Mouse (Mus musculus) hindbrain, embryonic 11.5 days (tissue): ENCODE results near the gene Gtf2a2. TPM values are rescaled to one million over a fixed set of nuclear protein-coding genes. Genes with fewer than 3 reads are reported as not detected.

ENCODE experiments used
- ATAC-seq: fragments of 200-750 bp; cut with Nextera tagmentation; 2 replicates; pipeline ENCODE4 v1.8.0; 2017; ENCODE audit warnings: mild to moderate bottlenecking, moderate TSS enrichment, moderate library complexity; ENCODE audit not compliant: low FRiP score
- DNase-seq: peaks from one replicate; pipeline ENCODE4 v3.0.0-alpha.2; 2015; ENCODE audit warnings: low spot score
- H3K27ac ChIP-seq: fragments of 300-500 bp; sonication (generic); 2 replicates; pipeline ENCODE4 v1.5.1; 2014; ENCODE audit warnings: mild to moderate bottlenecking, low read depth, low read length
- H3K27me3 ChIP-seq: fragments of 300-500 bp; sonication (generic); 2 replicates; pipeline ENCODE4 v1.6.1; 2014; ENCODE audit warnings: mild to moderate bottlenecking, low read length, moderate library complexity, mixed read lengths; ENCODE audit not compliant: control insufficient read depth, insufficient read depth
- H3K36me3 ChIP-seq: fragments of 300-500 bp; sonication (generic); 2 replicates; pipeline ENCODE4 v1.6.1; 2014; ENCODE audit warnings: mild to moderate bottlenecking, low read length, moderate library complexity, mixed read lengths; ENCODE audit not compliant: control insufficient read depth, insufficient read depth
- H3K4me1 ChIP-seq: fragments of 300-500 bp; sonication (generic); replicated peaks from 2 replicates; pipeline ENCODE4 v1.6.1; 2014; ENCODE audit warnings: low read length, mixed read lengths; ENCODE audit not compliant: control insufficient read depth, insufficient read depth
- H3K4me2 ChIP-seq: fragments of 300-500 bp; sonication (generic); replicated peaks from 2 replicates; pipeline ENCODE4 v1.6.1; 2014; ENCODE audit warnings: mild to moderate bottlenecking, low read depth, low read length
- H3K4me3 ChIP-seq: fragments of 300-500 bp; sonication (generic); 2 replicates; pipeline ENCODE4 v1.5.1; 2014; ENCODE audit warnings: low read depth, low read length
- H3K9ac ChIP-seq: fragments of 300-500 bp; sonication (generic); 2 replicates; pipeline ENCODE4 v1.6.1; 2014; ENCODE audit warnings: low read depth, low read length
- H3K9me3 ChIP-seq: fragments of 300-500 bp; sonication (generic); 2 replicates; pipeline ENCODE4 v1.6.1; 2016; ENCODE audit warnings: low read length; ENCODE audit not compliant: control insufficient read depth
- WGBS: fragments of 180-500 bp; shearing (Covaris S2); extraction: QIAGEN DNeasy Blood & Tissue Kit; methylation state at CpG from one replicate; pipeline ENCODE4 v1.1.7; 2014; 5-methylcytosine and 5-hydroxymethylcytosine counted together
- polyA plus RNA-seq: library from polyadenylated mRNA; unstranded; fragments of >200 nt; fragmentation: Nextera tagmentation; extraction: Ambion mirVana; gene quantifications from 2 replicates; pipeline ENCODE4 v1.2.1, GENCODE M21; 2014

The Gtf2a2 gene
- polyA plus RNA-seq, 1 experiment from 2014 or later: 199 TPM

DNA sequence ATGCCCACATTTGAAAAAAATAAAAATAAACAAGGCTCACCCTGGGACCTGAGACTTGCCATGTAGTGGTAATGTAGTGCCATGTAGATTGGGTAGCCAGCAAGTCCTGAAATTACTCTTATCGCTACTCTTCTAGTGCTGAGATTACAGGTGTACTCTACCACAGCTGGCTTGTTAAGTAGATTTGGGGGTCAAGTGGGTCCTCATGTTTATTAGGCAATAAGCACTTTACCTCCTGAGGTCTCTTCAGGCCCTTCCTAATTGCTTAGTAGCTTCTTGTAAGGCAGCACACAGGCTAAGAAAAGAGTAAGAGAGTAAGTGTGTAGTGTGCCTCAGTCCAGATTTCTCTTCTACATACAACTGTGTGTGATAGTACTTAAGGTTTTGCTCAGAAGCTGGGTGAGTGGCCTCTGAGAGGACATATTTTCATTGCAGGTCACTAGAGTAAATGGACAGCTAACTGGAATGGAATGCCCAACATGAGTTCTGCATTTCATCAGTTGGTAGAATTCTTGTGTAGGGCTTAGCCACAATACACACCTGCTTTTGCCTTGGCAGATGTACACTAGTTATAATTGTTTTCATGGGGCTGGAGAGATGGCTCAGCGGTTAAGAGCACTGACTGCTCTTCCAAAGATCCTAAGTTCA lies 13.1 kb downstream of the Gtf2a2 start:
- no peak overlapping the region for H3K9ac ChIP-seq
- H3K4me2 ChIP-seq: no peak overlapping the region
- DNase-seq: no peak
- H3K4me1 ChIP-seq: no peaks in the 10 kb centered on the region
- no peaks in the 10 kb centered on the region for H3K27me3 ChIP-seq
- no peaks in the 10 kb centered on the region for H3K36me3 ChIP-seq
- H3K9me3 ChIP-seq: no peaks in the 10 kb centered on the region
- WGBS: 95% methylated on average over 2 of the region's 2 CpGs
- no peak overlapping the region for H3K4me3 ChIP-seq
- ATAC-seq: no peak
- H3K27ac ChIP-seq: no peak overlapping the region

DNA sequence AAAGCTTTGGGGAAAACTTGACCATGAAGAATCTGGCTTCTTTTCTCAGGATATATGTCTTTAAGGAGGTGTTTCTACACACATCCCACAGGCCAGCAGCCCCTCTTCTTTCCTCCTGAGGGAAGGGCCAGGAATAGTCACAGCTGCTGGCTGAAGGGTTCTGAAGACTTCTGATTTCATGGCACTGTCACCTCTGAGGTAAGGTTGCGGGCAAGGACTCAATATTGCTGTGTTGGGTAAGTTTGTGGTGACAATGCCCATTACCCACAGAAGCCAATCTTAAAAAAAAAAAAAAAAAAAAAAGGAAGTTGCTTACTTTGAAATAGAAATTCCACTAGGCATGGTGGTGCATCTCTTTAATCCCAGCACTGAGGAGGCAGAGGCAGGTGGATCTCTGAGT lies 19.8 kb downstream of the Gtf2a2 start:
- Histone ChIP-seq H3K9me3 (no peaks in the 10 kb centered on the region), H3K36me3 (no peaks in the 10 kb centered on the region), H3K27me3 (no peaks in the 10 kb centered on the region), H3K27ac (no peak overlapping the region), H3K4me1 (no peaks in the 10 kb centered on the region), H3K4me2 (no peak overlapping the region), H3K9ac (no peak overlapping the region), H3K4me3 (no peak overlapping the region)
- 90% methylated on average over 1 of the region's 1 CpGs for WGBS
- ATAC-seq (no peak), DNase-seq (no peak)

DNA sequence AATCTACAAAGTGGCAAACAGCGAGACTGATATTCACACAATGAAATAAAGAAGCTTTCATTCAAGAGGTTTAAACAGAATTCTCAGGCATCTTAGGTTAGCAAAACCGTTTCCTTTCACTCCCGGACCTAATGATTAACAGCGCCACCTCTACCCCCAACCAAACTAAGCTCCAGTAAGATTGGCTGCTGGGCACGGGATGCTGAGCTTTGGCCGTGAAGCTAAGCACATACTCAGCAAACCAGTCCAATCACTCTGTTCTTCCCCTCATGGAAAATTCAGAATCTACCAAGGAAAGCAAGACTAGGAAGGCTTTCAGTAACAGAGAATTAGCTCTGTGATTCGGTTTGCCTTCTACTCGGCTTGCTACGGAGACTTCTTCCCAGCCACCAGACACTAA lies 20.7 kb downstream of the Gtf2a2 start:
- 73% methylated on average over 9 of the region's 9 CpGs for WGBS

DNA sequence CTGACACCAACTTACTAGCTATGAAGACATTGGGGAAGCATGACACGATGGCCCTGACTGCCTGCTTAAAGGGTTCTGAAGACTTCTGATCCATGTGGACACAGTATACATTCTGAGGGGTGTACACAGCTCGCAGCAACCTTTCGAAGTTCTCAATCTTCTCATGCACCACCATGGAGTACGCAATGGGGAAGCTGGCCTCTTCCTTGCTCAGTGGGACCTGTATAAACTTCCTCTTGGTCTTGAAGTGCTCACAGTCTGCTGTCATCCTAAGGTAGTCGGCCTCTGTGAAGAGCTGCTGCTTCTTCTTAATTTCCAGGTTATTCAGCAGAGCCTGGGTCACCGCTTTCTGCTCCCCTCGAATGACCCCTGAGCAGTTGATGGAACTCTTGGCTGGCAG lies 22.4 kb downstream of the Gtf2a2 start:
- Histone ChIP-seq H3K4me2 (no peak overlapping the region), H3K4me1 (no peaks in the 10 kb centered on the region), H3K27ac (no peak overlapping the region), H3K4me3 (no peak overlapping the region), H3K9ac (no peak overlapping the region), H3K27me3 (no peaks in the 10 kb centered on the region), H3K9me3 (no peaks in the 10 kb centered on the region), H3K36me3 (no peaks in the 10 kb centered on the region)
- DNase-seq (no peak), ATAC-seq (no peak)
- 90% methylated on average over 7 of the region's 7 CpGs for WGBS

More for the DNA sequence above, 20.7 kb downstream of the Gtf2a2 start:
- Histone ChIP-seq H3K9me3 (no peaks in the 10 kb centered on the region), H3K36me3 (no peaks in the 10 kb centered on the region), H3K4me3 (no peak overlapping the region), H3K4me1 (no peaks in the 10 kb centered on the region), H3K27me3 (no peaks in the 10 kb centered on the region), H3K4me2 (no peak overlapping the region), H3K9ac (no peak overlapping the region), H3K27ac (no peak overlapping the region)
- DNase-seq (no peak), ATAC-seq (no peak)

DNA sequence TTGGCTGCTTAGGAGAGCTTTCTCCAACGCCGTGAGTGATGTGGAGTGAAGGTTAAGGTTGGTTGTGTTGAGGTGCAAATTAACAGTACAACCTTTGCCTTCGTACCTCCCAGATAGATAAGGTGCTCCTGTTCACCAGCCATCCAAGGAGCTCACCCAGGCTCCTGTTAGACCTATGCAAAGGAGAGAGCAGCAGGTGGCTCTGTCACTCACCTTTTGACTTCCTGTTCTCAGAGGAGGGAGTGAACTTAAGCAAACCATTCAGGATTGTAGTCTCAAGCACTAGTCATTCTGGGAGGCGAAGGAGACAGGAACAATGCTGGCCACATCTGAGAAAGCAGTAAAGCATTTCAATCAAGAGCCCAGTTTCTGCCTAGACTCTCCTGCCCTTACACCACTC lies 24.3 kb downstream of the Gtf2a2 start:
- no peaks in the 10 kb centered on the region for H3K27me3 ChIP-seq
- ATAC-seq: no peak

DNA sequence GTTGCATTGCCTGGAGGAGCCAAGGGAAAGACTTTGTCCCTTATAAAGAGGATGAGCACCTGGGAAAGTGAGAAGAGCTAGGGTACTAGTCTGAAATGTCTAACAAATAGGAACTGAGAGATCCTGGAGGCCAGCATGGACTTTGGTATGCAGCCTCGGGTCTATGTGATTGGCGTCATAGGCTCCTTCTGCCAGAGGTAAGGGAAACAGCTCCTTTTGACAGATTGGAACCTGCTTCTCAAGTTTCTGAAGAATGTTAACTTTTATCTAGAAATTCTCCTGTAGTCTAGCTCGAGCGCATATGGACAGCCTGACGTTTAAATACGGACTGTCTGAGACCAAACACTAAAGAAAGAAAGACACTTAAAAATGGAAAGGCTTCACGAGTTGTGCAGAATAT lies 25.6 kb downstream of the Gtf2a2 start, which contains the start of gene Gcnt3:
Gene Gcnt3, minus strand, starts transcription at position 101 of the 400 bp plus-strand sequence.
- Histone ChIP-seq H3K4me3 (no peak within 1 kb of the TSS), H3K4me1 (no peaks in the 10 kb centered on the region), H3K27me3 (no peaks in the 10 kb centered on the region), H3K9ac (no peak within 1 kb of the TSS), H3K9me3 (no peaks in the 10 kb centered on the region), H3K27ac (no peak within 1 kb of the TSS), H3K36me3 (no peaks in the 10 kb centered on the region), H3K4me2 (no peak within 1 kb of the TSS)
- ATAC-seq (no peak), DNase-seq (no peak)
- WGBS: 93% methylated on average over 7 of the region's 7 CpGs

More for the DNA sequence above, 24.3 kb downstream of the Gtf2a2 start:
- Histone ChIP-seq H3K36me3 (no peaks in the 10 kb centered on the region), H3K9ac (no peak overlapping the region), H3K4me1 (no peaks in the 10 kb centered on the region), H3K4me2 (no peak overlapping the region), H3K4me3 (no peak overlapping the region), H3K9me3 (no peaks in the 10 kb centered on the region), H3K27ac (no peak overlapping the region)
- no peak for DNase-seq
- 74% methylated on average over 4 of the region's 4 CpGs for WGBS

DNA sequence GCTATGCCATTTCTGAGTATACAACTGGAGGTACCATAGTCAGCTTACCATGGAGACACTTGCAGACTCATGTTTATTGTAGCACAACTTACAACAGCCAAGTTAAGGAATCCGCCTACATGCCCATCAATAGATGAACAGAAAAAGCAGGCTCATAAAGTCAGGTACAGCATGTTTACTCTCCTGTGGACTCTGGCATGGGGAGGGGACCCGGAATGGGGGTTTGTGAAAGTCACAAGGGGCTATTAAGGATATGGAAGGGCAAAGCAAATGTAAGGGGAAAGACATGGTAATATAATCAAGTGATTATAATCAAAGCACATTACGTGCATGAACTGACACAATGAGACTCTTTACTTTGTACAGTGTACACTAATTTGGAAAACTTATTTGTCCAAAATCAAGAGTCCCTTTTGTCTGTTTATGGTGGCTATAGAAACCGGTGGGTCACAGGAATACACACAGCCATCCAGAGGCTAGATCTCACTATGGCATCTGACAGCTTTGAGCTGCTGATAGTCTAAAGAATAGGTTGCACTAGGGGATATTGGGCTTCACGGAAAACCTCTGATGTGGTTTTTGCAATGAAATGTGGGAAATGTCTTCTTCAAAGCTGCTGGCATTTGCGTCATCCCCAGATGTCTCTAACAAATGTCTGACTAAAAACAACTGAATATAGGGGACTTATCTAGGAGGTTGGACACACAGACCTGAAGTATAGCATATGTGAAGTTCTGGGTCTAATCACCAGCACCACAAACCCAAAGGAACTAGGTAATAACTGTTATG lies 27.4 kb downstream of the Gtf2a2 start:
- Histone ChIP-seq H3K4me1 (no peaks in the 10 kb centered on the region), H3K27me3 (no peaks in the 10 kb centered on the region), H3K4me2 (no peak overlapping the region), H3K4me3 (no peak overlapping the region), H3K9ac (no peak overlapping the region), H3K36me3 (no peaks in the 10 kb centered on the region), H3K27ac (no peak overlapping the region), H3K9me3 (no peaks in the 10 kb centered on the region)
- WGBS: 93% methylated on average over 6 of the region's 6 CpGs
- ATAC-seq (no peak), DNase-seq (no peak)

DNA sequence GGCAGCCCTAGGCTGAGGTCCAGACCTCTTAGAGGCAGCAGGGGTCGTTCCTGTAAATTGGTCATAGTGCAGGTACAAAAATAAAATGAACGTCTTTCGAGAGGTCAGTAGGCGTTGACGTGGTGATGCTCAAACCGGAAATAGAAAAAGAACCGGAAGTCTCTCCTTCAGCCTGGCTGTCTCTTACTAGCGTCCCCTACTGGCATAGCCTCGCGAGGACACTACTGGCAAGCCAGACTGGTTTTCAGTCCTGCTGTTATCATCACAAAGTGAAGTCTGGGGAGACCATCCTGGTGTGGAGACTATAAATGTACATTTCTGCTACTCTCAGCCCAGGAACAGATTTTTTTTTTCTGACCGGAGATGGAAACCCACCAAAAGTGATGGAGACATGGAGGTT lies 28.2 kb downstream of the Gtf2a2 start:
- H3K36me3 ChIP-seq: no peaks in the 10 kb centered on the region
- no peaks in the 10 kb centered on the region for H3K27me3 ChIP-seq
- no peak for DNase-seq
- no peaks in the 10 kb centered on the region for H3K9me3 ChIP-seq
- H3K4me1 ChIP-seq: no peaks in the 10 kb centered on the region
- ATAC-seq: no peak
- WGBS: 84% methylated on average over 11 of the region's 11 CpGs
- no peak overlapping the region for H3K9ac ChIP-seq
- no peak overlapping the region for H3K27ac ChIP-seq
- H3K4me2 ChIP-seq: no peak overlapping the region
- H3K4me3 ChIP-seq: no peak overlapping the region

DNA sequence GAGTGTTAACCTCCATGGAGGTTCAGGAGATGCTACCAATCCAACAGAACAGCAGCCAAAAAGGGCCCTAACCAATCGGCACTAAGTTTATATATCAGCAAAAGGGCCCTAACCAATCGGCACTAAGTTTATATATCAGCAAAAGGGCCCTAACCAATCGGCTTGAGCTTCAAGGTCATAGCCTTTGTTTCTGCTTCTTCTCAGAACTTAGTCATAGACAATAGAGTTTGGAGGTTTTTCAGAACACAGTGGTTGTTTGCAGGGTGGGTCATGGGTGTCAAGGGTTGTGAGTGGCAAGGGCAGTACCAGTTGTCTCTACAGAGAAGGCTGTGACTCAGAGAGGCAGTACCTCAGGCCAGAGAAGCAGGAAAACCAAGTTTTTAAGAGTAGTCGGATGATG lies 29.8 kb downstream of the Gtf2a2 start:
- H3K4me1 ChIP-seq: no peaks in the 10 kb centered on the region
- ATAC-seq: no peak
- 93% methylated on average over 4 of the region's 4 CpGs for WGBS

More for the DNA sequence above, 29.8 kb downstream of the Gtf2a2 start:
- H3K4me3 ChIP-seq: no peak overlapping the region
- H3K27me3 ChIP-seq: no peaks in the 10 kb centered on the region
- DNase-seq: no peak
- H3K9me3 ChIP-seq: no peaks in the 10 kb centered on the region
- H3K4me2 ChIP-seq: no peak overlapping the region
- no peak overlapping the region for H3K27ac ChIP-seq
- H3K9ac ChIP-seq: no peak overlapping the region
- H3K36me3 ChIP-seq: no peaks in the 10 kb centered on the region
